Mouse (Mus musculus) CH12.LX (cell line): ENCODE data around the gene Olfr697. TPM values are rescaled to one million over a fixed set of nuclear protein-coding genes. Genes with fewer than 3 reads are reported as not detected.
"Not testable (repeated sequence)": the region's sequence is repeated elsewhere in the genome, so short reads cannot be mapped to it uniquely, and the experiment has no call there.

ENCODE experiments used
- DNase-seq: peaks from one replicate; pipeline ENCODE4 v3.0.0-alpha.2; 2013; ENCODE audit errors: extremely low read depth
- H3K27ac ChIP-seq: 2 replicates; pipeline ENCODE4 v1.5.1; 2012; ENCODE audit warnings: low read depth, mild to moderate bottlenecking, control low read depth, moderate library complexity; ENCODE audit not compliant: insufficient read depth
- H3K27me3 ChIP-seq: replicated peaks from 2 replicates; pipeline ENCODE3; 2012; ENCODE audit warnings: inconsistent platforms
- H3K36me3 ChIP-seq, 2 experiments: replicated peaks in 1 of 2; 2 replicates each; pipeline versions ENCODE3 to v1.6.1; 2012; ENCODE audit warnings: inconsistent platforms in 1 of 2, low read length in 1 of 2, mild to moderate bottlenecking in 1 of 2, mixed read lengths in 1 of 2, moderate library complexity in 1 of 2; ENCODE audit not compliant: control insufficient read depth in 1 of 2, insufficient read depth in 1 of 2
- H3K4me1 ChIP-seq, 2 experiments: 2 replicates each; pipeline ENCODE4 v1.6.1; 2012; ENCODE audit warnings: inconsistent platforms in 1 of 2, moderate library complexity in 1 of 2; ENCODE audit not compliant: insufficient read depth in 2 of 2, control insufficient read depth in 1 of 2
- H3K4me2 ChIP-seq: 2 replicates; pipeline ENCODE4 v1.6.1; 2012; ENCODE audit warnings: low read depth, mild to moderate bottlenecking, control low read depth; ENCODE audit not compliant: poor library complexity, insufficient read depth, severe bottlenecking
- H3K4me3 ChIP-seq, 3 experiments: fragments of 150-350 bp in 1 of 3; sonication (generic) in 1 of 3; replicated peaks in 1 of 3; 2 replicates each; pipeline versions ENCODE3 to v1.5.1; 2011 to 2012; ENCODE audit warnings: low read depth in 2 of 3, low read length in 2 of 3, mild to moderate bottlenecking in 2 of 3, moderate library complexity in 2 of 3, control low read depth in 1 of 3, improper control_type of control experiment in 1 of 3, inconsistent platforms in 1 of 3, mixed read lengths in 1 of 3; ENCODE audit not compliant: poor library complexity in 1 of 3
- H3K79me2 ChIP-seq: replicated peaks from 2 replicates; pipeline ENCODE4 v1.6.1; 2012; ENCODE audit warnings: mild to moderate bottlenecking, moderate library complexity; ENCODE audit not compliant: control insufficient read depth, poor library complexity, insufficient read depth, severe bottlenecking; ENCODE audit errors: extremely low read depth
- H3K9ac ChIP-seq: 2 replicates; pipeline ENCODE4 v1.6.1; 2012; ENCODE audit warnings: low read depth, mild to moderate bottlenecking, control low read depth, moderate library complexity; ENCODE audit not compliant: insufficient read depth
- H3K9me3 ChIP-seq: replicated peaks from 2 replicates; pipeline ENCODE3; 2012; ENCODE audit warnings: low read length, inconsistent platforms, mixed read lengths
- CHD1 ChIP-seq: IDR thresholded peaks from 2 replicates; pipeline ENCODE4 v1.6.1; 2012; ENCODE audit warnings: low read depth, low read length, improper control_type of control experiment, inconsistent platforms
- E2F4 ChIP-seq: IDR thresholded peaks from 2 replicates; pipeline ENCODE4 v1.6.1; 2011; ENCODE audit warnings: low read depth, low read length, improper control_type of control experiment; ENCODE audit not compliant: insufficient replicate concordance
- ELF1 ChIP-seq: IDR thresholded peaks from 2 replicates; pipeline ENCODE4 v1.6.1; 2014; ENCODE audit warnings: low read depth, mild to moderate bottlenecking, inconsistent platforms, low read length, improper control_type of control experiment
- ETS1 ChIP-seq: conservative IDR thresholded peaks from 2 replicates; pipeline ENCODE4 v1.6.1; 2012; ENCODE audit warnings: low read depth, mild to moderate bottlenecking, inconsistent platforms, low read length, improper control_type of control experiment, moderate library complexity
- GABPA ChIP-seq: IDR thresholded peaks from 2 replicates; pipeline ENCODE4 v1.6.1; 2012; ENCODE audit warnings: low read depth, low read length, improper control_type of control experiment, inconsistent platforms; ENCODE audit not compliant: insufficient replicate concordance
- HCFC1 ChIP-seq: IDR thresholded peaks from 2 replicates; pipeline ENCODE4 v1.6.1; 2012; ENCODE audit warnings: low read depth, mild to moderate bottlenecking, inconsistent platforms, low read length, improper control_type of control experiment
- IRF4 ChIP-seq: IDR thresholded peaks from 2 replicates; pipeline ENCODE4 v1.6.1; 2014; ENCODE audit warnings: low read depth, mild to moderate bottlenecking, inconsistent platforms, low read length, improper control_type of control experiment
- JUND ChIP-seq: conservative IDR thresholded peaks from 2 replicates; pipeline ENCODE4 v1.6.1; 2011; ENCODE audit warnings: low read depth, low read length, improper control_type of control experiment
- MAX ChIP-seq: IDR thresholded peaks from 2 replicates; pipeline ENCODE4 v1.6.1; 2011; ENCODE audit warnings: low read length, improper control_type of control experiment
- NELFE ChIP-seq: IDR thresholded peaks from 2 replicates; pipeline ENCODE4 v1.6.1; 2011; ENCODE audit warnings: low read depth, low read length, improper control_type of control experiment
- POLR2A ChIP-seq: IDR thresholded peaks from 2 replicates; pipeline ENCODE4 v1.6.1; 2011; ENCODE audit warnings: low read depth, mild to moderate bottlenecking, improper control_type of control experiment, low read length
- POLR2AphosphoS2 ChIP-seq: IDR thresholded peaks from 2 replicates; pipeline ENCODE4 v1.6.1; 2011; ENCODE audit warnings: low read depth, low read length, improper control_type of control experiment
- RAD21 ChIP-seq: IDR thresholded peaks from 2 replicates; pipeline ENCODE4 v1.6.1; 2011; ENCODE audit warnings: low read depth, mild to moderate bottlenecking, low read length, improper control_type of control experiment, moderate library complexity
- RCOR1 ChIP-seq: conservative IDR thresholded peaks from 2 replicates; pipeline ENCODE4 v1.6.1; 2012; ENCODE audit warnings: low read depth, mild to moderate bottlenecking, inconsistent platforms, low read length, improper control_type of control experiment
- SIN3A ChIP-seq: IDR thresholded peaks from 2 replicates; pipeline ENCODE4 v1.6.1; 2012; ENCODE audit warnings: low read length, improper control_type of control experiment, inconsistent platforms
- UBTF ChIP-seq: IDR thresholded peaks from 2 replicates; pipeline ENCODE4 v1.6.1; 2012; ENCODE audit warnings: low read depth, mild to moderate bottlenecking, inconsistent platforms, low read length, improper control_type of control experiment, moderate library complexity
- ZC3H11A ChIP-seq: IDR thresholded peaks from 2 replicates; pipeline ENCODE4 v1.6.1; 2012; ENCODE audit warnings: low read depth, mild to moderate bottlenecking, inconsistent platforms, low read length, improper control_type of control experiment
- ZKSCAN1 ChIP-seq: IDR thresholded peaks from 2 replicates; pipeline ENCODE4 v1.6.1; 2012; ENCODE audit warnings: low read depth, inconsistent platforms, low read length, improper control_type of control experiment, borderline replicate concordance
- ZMIZ1 ChIP-seq: IDR thresholded peaks from 2 replicates; pipeline ENCODE4 v1.6.1; 2012; ENCODE audit warnings: low read depth, mild to moderate bottlenecking, inconsistent platforms, low read length, improper control_type of control experiment
- dilution Hi-C: fragments of 300-500 bp; cut with MboI; formaldehyde crosslinking; loops from 2 replicates; pipeline ENCODE4 v1.14.3; 2020; ENCODE audit warnings: low sequenced_read_pairs; ENCODE audit not compliant: extremely low pct_unique_long_range_greater_than_20kb, extremely low pct_ligation_motif_present
- in situ Hi-C: fragments of 300-500 bp; cut with MboI; formaldehyde crosslinking; loops from 3 replicates; pipeline ENCODE4 v1.14.3; 2019; ENCODE audit warnings: low sequenced_read_pairs, low pct_ligation_motif_present, low pct_unique_long_range_greater_than_20kb, mixed read lengths
- polyA plus RNA-seq: library from polyadenylated mRNA; unstranded; fragments of >175 nt; gene quantifications from 2 replicates; pipeline ENCODE4 v1.2.1, GENCODE M21; 2012; ENCODE audit warnings: low read depth; ENCODE audit not compliant: insufficient read length
- total RNA-seq, 2 experiments: library from RNA; depleted of rRNA; stranded (reverse); fragments of 300-350 nt in 1 of 2; fragments of >200 nt in 1 of 2; gene quantifications; 2 replicates each; pipeline ENCODE4 v1.2.3; 2012 to 2014

The Olfr697 gene
- total and polyA plus RNA-seq, 3 experiments, result not detected

DNA sequence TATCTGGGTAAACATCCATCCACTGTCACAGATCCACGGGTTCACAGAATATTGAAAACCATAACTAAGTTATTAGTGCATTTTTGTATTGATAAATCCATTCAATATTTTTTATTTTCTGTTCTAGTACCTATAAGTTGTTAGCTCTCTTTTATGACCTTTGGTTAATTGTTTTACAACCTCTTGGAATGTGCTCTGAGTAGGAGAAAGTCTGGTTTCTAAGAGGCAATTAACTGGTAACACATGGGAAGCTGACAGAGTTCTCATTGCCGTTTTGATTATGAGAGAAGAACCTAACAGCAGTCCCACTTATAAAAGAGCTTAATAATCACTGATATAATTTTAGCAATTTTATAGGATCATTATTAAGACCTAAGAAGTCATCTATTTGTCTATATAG lies 8.5 kb downstream of the Olfr697 start:
- H3K27ac ChIP-seq, result no peak overlapping the region

GRCm38 (mm10) chr7:106725654-106726053 lies 16.6 kb downstream of the Olfr697 start:
- dilution Hi-C loops, H3K4me2 ChIP-seq, H3K79me2 ChIP-seq, H3K4me1 ChIP-seq, H3K4me3 ChIP-seq, in situ Hi-C loops, DNase-seq, H3K36me3 ChIP-seq, H3K27ac ChIP-seq, H3K9me3 ChIP-seq, H3K27me3 ChIP-seq, H3K9ac ChIP-seq: not testable (repeated sequence)

More for the DNA sequence above, 8.5 kb downstream of the Olfr697 start:
- Histone ChIP-seq H3K9ac (no peak overlapping the region), H3K27me3 (no peaks in the 10 kb centered on the region), H3K36me3 (no peaks in the 10 kb centered on the region), H3K79me2 (no peaks in the 10 kb centered on the region), H3K4me3 (no peak overlapping the region), H3K4me2 (no peak overlapping the region), H3K9me3 (no peaks in the 10 kb centered on the region), H3K4me1 (no peaks in the 10 kb centered on the region)
- dilution Hi-C loops, result no loop called here
- no peak for DNase-seq
- TF ChIP-seq POLR2AphosphoS2, result no peak
- no peak for TF ChIP-seq IRF4
- in situ Hi-C loops, result no loop called here

GRCm38 (mm10) chr7:106716296-106716695 lies 25.9 kb downstream of the Olfr697 start, which contains the start of gene Olfr695:
Gene Olfr695, minus strand, starts transcription at chr7:106716396.
- no peaks in the 10 kb centered on the region for H3K79me2 ChIP-seq
- TF ChIP-seq ZC3H11A (no peak), ZKSCAN1 (no peak), IRF4 (no peak), SIN3A (no peak), GABPA (no peak), POLR2A (no peak), JUND (no peak), UBTF (no peak), ELF1 (no peak), HCFC1 (no peak), ZMIZ1 (no peak), ETS1 (no peak), E2F4 (no peak), MAX (no peak), CHD1 (no peak), RAD21 (no peak), RCOR1 (no peak), NELFE (no peak)
- dilution Hi-C loops, result no loop called here
- no peaks in the 10 kb centered on the region for H3K36me3 ChIP-seq
- no peak within 1 kb of the TSS for H3K9ac ChIP-seq
- no peak within 1 kb of the TSS for H3K27ac ChIP-seq
- H3K4me1 ChIP-seq, result no peaks in the 10 kb centered on the region
- in situ Hi-C loops, result no loop called here
- H3K27me3 ChIP-seq, result no peaks in the 10 kb centered on the region
- H3K4me3 ChIP-seq, result no peak within 1 kb of the TSS
- no peaks in the 10 kb centered on the region for H3K9me3 ChIP-seq
- no peak for DNase-seq
- H3K4me2 ChIP-seq, result no peak within 1 kb of the TSS
